Mouse (Mus musculus) retina, embryonic 14.5 days (tissue): ENCODE data around the gene Ptprs.
"Not testable (repeated sequence)": the region's sequence is repeated elsewhere in the genome, so short reads cannot be mapped to it uniquely, and the experiment has no call there.

ENCODE experiments used
- DNase-seq: peaks from one replicate; pipeline ENCODE4 v3.0.0-alpha.2; 2015; ENCODE audit warnings: low spot score

Gene Ptprs

DNA sequence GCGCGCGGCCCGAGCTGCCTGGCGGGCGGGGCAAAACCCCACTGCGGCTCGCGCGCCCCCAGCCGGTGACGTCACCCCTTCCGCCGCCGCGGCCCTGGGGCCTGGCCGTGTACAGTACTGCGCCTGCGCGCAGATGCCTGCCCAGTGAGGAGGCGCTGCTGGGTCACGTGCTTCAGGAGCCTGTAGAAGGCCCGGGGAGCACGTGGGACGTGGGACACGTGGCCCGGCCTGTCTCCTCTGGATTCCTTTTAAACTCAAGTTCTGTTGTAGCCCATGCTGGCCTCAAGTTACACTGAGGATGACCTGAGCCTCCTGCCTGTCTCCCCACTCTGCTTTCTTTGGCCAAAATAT is at the start of gene Ptprs:
Gene Ptprs (minus strand): TSS at position 82 of the 351 bp plus-strand sequence.
- DNase-seq = peak; percentile 97

DNA sequence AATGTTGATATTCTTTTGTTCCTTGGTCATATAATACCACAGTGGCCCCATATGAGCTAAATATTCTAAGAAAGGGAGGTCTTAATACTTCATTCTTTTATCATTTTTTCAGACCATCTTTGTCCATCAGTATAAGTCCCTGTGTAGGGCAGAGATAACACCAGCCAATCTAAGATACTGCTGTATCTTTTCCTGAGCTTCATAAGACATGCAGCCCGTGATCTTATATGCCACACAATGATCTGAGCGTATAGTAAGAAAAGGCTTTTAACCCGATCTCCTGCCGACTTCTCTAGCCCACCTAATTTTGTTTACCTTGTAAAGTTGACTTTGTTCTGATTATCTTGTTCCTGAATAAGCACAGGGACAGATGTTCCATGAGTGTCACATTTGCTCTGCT is 48.7 kb upstream of the Ptprs start:
- no peak for DNase-seq

DNA sequence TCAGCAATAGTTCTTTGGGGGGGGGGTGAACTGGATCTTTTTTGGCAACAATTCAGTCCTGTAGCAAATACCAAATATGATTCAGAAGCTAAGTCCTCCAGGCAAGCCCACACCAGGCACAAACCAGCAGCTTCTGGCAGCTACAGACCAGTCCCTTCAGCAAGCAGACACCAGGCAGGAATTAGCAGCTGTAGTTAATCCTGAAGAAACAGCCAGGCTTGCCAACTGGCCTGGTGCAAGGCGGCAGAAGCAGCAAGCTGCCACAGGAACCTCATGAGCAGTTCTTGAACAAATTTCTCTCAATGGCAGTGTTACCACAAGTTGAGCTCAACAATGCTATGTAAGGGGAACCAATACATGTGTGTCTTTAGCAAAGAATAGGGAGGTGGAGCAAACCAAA is 46.5 kb upstream of the Ptprs start:
- no peak for DNase-seq

DNA sequence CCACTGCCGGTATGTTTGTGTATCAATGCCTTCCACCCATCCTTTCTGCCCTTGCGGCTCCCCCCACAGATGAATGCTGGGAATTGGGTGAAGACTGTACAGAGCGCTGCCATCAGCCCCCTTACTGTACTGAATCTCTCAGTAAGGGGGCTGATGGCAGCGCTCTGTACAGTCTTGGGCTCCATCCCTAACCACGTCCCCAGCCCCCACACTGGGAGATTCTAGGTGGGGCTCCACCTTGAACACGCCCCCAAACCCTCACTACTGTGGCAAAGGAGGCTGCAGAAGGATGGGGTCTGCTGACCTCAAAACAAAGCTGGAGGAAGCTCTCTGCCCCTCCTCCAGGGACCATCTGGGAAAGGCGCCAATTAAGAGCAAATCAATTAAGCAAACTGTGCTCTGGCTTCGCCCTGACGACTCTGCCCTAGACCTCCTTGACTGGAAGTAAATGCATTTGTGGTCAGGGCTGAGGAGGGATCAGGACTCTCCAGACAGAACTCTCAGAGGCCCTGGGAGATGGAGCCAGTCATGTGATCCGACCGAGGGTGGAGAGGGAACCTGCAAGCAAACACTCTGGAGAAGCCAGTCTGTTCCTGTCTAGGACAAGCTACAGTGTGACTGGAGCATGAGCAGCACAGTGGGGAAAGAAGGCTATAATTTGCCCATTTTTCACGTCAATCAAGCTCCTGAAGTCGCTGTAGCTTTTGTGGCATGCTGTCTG is 39.6 kb upstream of the Ptprs start:
- peak; percentile 86 for DNase-seq

DNA sequence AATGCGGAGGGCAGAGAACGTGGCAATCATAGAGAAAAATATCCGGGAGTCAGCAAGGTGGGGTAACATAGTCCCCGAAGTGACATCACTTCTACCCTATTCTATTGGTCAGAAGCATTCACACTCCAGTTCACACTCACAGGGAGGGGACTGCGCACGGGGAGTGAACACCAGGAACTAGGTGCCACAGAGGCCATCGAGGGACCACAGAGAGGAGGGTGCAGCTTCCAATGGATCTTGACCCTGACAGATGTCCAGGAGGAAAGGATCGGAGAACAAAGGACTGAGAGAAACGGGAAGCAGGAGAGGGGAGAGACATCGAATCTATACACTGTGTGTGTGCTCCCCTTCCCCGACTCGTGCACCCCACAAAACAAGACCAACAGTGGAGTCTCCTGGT is 38.6 kb upstream of the Ptprs start:
- DNase-seq = peak; percentile 58

DNA sequence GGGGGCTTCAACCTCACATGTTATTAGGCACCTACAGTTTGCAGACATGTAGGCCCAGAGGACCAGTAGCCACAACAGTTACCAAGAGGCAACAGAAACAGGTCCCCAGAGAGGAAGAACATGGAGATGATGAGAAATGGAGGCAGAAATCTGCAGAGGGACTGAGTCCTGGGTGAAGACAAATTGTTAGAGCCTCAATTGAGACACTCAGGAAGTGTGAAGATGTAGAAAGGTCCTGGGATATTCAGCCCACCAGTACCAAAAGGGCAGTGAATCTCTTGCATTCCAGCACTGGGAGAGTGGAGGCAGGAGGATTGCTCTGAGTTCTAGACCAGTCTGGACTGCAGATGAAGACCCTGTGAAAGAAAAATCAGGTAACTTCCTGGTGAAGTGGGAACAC is 38.0 kb upstream of the Ptprs start:
- DNase-seq = no peak

DNA sequence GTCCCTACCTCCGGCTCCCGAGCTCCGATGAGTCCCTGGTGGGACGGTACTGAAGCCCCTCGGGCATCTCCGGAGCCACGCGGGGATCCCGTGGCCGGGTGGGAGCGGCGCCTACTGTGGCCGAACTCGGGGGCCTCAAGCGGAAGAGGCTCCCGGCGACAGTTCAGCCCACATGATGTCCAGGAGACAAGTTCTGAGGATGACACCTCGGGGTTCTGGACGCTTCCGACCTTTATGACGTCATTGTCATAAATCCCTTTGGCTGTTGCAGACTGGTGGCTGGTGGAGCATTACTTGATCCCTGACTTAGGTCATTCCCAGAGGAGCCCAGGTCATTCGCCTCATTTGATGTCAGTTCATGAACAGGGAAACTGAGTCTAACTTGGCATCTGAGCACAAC is 36.0 kb upstream of the Ptprs start, which contains the start of gene Znrf4:
Gene Znrf4 (minus strand): TSS at position 122 of the 400 bp plus-strand sequence.
- no peak for DNase-seq

DNA sequence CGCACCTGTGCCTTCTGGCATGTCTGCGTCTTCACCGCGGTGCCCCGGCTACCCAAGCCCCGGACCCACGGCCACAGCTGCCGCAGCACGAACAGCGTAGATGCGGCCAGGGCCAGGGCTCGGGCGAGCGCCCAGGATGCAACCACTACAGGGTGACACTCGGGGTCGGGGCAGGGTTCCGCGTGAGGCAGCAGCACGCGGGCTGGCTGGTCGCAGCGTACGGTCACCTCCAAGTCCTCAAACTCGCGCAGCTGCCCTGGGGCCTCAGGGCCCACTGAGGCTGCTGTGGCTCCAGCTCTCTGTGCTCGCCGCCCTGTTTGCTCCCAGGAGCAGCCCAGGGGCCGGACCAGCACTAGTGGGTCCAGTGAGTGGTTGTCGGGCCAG is 35.4 kb upstream of the Ptprs start:
- no peak for DNase-seq

DNA sequence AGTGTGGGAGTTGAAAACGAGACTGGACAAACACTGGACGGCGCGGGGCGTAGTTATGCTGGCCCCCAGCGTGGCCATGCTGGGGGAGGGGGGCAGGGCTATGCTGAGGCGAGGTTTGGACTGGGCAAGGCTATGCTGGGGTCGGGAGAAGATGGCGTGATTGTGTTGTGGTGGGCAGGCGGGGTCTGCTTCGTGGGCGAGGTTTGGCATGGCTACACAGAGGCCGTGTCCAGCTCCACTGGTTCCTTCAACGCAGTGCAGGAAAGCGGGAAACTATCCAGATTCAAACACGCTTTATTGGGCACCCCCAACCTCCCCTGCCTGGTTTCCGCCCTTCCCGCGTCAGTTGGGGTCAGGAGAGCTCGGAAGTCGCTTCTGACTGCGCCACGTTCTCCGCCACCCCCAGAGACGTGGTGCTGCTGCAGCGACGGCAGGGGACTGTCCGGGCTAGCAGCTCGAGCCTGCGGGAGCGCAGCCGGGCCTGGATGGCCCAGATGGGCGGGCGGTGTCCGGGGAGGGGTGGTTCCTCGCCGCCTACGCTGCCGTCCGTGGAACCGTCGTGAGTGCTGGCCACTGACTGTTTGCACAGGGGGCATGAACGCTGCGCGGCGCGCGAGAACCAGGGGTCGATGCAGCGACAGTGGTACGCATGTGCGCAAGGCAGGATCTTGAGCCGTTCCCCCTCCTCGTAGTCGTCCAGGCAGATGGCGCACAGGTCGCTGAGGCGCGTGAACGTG is 34.9 kb upstream of the Ptprs start:
- DNase-seq = peak; percentile 59

DNA sequence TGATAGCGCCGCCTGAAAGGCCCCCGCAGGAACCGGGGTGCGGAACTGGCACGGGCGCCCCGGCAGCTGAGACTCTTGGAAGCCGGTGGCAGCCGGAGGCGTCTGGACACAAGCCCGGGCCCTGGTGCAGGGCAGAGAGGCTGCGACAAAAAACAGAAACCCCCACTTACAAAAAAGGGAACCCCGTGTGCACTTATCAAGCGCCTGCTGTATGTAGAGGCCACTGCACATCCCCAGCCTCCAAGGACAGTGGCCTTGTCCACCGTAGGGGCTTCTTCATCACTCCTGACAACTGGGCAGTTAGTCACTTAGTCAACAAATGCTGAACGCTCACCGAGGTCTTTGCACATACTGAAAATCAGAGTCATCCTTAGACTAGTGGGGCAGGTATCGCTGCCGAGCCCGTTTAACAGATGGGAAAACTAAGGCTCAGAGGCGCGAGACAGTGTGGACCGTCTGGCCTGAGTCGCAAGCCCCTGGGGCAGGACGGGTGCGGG is 34.2 kb upstream of the Ptprs start:
- DNase-seq = no peak

DNA sequence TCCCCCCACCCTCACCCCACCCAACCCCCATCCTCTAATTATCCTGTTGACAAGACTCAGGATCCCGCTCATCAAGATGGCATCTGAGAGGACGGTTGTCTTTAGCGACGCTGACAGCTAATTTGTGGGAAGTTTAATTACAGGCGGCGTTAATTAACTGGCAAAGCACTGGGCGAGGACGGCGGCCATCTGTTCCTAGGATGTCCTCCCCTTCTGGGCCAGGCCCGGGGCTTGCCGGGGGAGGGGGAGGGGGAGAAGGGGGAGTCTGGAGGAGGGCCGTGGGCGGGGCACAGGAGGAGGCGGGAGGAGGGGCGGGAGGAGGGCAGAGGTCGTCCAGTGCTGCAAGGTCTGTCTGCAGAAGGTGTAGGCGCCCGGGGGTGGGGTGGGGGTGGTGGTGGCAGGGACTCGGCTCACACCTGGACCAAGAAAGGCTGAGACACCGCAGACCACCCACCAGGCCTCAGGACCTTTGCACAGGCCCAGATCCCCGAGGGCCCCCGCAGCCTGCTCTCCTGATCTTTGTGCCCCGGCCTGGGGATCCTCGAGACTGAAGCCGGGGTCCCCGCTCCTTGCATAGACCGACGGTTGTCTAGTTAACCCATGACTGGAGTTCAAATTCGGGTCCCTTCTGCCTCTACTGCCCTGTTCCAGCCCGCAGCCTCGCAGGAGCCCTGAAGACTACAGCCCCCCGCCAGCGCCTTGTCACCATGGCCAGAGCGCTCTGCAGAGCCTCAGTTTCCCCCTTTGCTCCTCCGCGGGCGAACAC is 33.6 kb upstream of the Ptprs start:
- peak; percentile 88 for DNase-seq

DNA sequence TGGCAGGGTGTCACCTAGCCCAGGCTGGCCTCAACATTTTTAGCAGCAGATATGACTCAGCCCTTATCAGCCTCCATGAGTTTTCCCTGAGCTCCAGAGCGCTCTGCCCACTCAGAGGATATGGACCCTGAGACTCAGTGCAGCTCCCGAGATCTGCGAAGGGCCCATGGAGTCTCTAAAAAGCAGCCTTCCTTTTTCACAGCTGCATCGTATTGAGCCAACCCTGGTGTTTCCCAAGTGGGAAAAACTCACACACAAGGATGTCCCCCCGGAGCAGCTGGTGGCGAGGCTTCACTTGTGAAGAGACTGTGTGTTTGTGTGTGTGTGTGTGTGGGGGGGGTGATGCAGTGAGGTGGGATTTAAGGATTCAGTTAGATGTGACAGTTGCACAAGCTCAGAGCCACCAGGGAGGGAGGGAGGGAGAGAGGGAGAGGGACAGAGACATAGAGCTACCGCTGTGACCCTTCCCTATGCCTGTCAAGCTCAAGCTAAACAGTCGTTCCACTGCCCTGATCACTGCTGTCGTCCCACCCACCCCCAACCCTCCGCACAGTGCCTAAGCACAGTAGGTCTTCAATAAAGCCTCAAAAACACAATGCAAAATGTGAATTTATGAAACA is 32.8 kb upstream of the Ptprs start:
- DNase-seq = no peak

DNA sequence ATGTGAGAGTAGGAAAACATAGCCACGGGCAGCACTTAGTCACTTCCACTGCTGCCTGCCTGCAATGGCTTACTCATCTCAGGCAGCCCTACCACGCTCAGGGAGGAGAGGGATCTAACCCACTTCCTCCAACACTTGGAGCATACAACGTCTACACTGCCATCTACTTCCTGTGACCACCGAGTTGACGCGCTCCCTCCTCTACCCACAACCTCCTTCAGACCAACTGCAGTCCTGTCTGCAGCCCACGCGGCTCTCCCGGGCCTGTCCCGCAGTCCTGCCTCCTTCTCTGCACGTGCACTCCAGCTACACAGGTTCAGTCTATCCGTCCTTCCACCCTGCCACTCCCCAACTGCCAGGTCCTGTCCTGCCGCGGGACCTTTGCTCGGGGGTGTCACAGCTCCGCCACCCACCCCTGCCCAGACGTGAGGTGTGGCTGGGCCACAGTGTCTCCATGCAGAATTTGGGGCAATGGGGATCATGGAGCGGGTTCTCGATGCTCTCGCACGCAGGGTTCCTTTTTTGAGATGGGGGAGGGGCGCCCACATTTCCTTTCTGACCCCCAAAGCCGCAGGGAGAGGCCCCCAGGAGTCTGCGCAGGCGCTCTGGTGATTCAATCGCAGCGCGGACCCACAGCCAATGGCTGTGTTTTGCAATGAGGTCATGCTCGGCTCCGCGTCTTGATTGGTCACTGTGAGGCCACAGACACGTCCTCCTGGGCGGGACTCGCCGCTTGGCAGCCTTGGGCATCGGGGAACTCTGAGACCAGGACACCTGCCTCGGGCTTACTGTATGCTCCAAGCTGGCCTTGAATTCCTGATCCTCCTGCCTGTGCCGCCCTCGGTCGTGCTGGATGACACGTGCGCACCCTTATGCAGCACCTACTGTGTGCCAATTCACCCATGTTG is 31.1 kb upstream of the Ptprs start:
- peak; percentile 97 for DNase-seq

DNA sequence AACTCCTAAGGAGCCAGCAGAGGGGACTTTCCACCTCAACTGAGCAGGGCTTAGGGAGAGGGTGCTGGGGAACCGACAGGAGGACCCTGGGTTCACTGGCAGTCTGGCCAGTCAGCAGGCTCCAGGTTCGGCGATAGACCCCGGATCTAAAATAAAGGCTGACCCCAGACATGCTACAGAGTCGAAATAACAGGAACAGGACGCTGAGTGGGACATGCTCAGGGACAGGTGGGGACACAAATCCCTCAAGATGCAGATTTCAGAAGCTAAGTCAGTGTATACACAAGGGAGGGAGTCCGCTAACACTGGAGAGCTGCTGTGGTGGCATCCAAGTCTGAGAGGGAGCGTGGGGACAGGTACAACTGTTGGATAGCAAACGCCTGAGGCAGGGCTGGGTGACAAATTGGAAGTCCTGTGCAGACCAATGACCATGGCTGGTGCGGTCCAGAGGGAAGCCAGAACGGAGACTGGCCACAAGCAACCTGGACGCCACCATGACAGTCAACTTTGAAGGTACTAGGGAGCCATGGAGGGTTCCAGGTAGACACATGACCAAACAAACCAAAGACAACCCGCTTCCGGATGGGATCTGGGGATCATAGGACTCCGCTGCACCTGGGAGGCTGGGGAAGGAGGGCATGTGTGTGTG is 30.3 kb upstream of the Ptprs start:
- no peak for DNase-seq

DNA sequence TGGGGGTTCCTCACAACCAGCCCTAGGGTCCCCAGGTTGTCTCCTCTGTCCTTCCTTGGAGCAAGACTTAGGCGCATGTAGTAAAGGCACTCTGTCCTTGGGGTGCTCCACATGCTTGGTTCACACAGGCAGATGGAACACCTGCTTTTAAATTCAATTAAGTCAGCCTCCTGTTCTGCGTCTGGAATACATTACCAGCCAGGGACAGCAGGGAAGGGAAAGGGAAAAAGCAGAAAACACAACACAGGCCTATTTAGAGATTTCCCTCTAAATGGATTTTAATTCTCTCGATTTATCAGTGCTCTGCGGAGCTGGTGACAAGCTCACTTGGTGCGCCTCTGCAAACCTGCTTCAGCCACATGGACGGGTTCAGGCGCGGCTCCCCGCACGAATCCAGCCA is 29.1 kb upstream of the Ptprs start:
- no peak for DNase-seq

DNA sequence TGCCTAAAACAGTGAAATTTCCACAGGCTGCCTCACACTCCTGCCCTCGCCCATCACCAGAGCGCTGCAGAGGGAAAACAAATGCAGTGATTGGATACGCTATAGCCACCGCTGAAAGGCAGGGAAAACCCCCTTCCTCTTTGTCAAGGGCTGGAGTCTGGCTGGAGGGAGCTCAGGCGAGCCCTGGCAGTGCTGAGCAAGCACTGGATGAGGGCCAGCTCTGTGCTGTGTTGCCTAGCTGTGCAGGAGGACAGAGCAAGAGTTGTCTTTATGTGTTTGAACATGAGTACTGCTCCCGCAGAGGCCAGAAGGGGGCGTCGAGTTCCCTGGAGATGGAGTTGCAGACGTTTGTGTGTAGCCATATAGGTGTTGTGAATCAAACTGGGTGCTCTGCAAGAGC is 26.2 kb upstream of the Ptprs start:
- no peak for DNase-seq

DNA sequence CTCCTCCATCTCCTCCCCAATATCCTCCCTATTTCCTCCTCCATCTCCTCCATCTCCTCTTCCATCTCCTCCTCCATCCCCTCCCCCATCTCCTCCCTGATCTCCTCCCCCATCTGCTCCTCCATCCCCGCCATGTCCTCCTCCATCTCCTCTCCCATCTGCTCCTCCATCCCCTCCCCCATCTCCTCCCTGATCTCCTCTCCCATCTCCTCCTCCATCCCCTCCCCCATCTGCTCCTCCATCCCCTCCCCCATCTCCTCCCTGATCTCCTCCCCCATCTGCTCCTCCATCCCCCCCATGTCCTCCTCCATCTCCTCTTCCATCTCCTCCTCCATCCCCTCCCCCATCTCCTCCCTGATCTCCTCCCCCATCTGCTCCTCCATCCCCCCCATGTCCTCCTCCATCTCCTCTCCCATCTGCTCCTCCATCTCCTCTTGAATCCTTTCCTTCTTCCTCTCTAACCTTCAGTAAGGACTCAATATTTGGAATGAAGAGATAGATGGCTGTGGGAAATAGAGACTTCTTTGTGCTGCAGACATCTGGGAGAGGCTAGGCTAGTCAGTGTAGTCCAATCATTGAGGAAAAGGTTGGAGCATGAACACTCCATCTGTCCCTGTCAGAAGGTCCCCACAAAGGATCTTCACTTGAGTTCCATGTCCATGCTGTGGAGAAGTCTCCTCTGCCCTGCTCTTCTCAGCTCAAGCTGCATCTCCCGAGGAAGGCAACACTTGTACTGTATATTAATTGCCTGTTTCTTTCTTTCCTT is 25.5 kb upstream of the Ptprs start:
- DNase-seq = not testable (repeated sequence)

DNA sequence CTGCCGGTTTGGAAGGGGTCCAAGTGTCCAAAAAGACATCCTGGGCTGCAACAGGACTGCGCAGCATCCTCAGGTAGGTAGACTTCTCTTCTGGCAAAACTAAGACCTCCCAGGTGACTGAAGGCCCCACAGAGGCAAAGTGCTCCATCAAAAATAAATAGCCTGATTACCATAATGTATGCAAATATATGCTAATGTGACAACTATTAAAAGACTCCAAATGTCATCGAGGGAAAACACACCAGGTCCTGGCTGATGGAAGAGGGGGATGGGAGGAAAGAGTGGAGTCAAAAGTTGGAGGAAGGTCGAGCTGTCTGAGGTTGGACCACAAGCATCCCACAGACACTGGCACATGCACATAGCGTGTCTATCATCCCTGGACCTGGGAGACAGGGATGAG is 22.9 kb upstream of the Ptprs start:
- DNase-seq = no peak

DNA sequence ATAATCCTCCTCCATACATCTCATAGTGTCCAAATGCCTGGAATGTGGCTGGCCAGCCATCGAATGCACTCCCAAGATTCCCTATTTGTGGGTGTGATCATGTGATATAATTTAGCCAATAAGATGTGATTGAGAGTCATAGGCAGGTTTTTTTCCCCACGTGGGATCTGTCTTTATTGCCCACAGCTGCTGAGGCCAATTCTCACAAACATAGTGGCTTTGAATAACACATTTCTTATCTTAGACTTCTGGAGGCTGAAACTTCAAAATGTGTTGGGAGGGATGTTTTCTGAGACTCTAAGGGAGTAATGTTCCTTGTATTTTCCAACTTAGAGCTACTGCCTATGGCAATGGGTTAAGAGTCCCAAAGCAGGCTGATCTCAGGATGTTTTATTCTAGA is 18.2 kb upstream of the Ptprs start:
- no peak for DNase-seq

DNA sequence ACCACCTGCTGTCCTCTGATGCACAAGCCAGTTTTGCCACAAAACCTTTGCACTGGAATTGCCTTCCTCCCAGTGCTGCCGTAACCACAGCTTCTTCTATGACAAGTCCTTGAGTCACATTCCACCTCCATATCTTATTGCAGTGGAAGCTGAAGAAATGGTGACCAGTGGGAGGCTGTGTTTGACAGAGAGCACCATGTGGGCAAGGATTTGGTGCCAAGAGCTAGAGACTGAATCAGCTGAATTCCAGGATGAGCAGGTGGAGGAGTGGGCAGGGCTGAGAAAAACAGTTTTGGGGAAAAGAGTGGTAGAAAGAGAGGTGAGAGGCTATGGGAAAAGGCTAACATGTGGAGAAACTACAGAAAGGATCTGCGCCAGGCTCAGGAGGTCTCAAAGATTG is 17.6 kb upstream of the Ptprs start:
- DNase-seq = no peak
